Mouse (Mus musculus) limb, embryonic 11.5 days (tissue): ENCODE results near the gene Gm49395. TPM values are rescaled to one million over a fixed set of nuclear protein-coding genes. Genes with fewer than 3 reads are reported as not detected.

Experiments
- ATAC-seq: fragments of 200-750 bp; cut with Nextera tagmentation; 2 replicates; pipeline ENCODE4 v1.8.0; 2017; ENCODE audit warnings: low read depth; ENCODE audit not compliant: insufficient number of reproducible peaks, low FRiP score, low TSS enrichment
- DNase-seq: peaks from one replicate; pipeline ENCODE4 v3.0.0-alpha.2; 2015; ENCODE audit warnings: low spot score
- H3K27ac ChIP-seq: fragments of 300-500 bp; sonication (generic); replicated peaks from 2 replicates; pipeline ENCODE4 v1.5.1; 2014; ENCODE audit warnings: low read depth, mild to moderate bottlenecking, low read length
- H3K27me3 ChIP-seq: fragments of 300-500 bp; sonication (generic); 2 replicates; pipeline ENCODE4 v1.6.1; 2014; ENCODE audit warnings: mild to moderate bottlenecking, low read length, mixed read lengths; ENCODE audit not compliant: control insufficient read depth, insufficient read depth
- H3K36me3 ChIP-seq: fragments of 300-500 bp; sonication (generic); 2 replicates; pipeline ENCODE4 v1.6.1; 2014; ENCODE audit warnings: mild to moderate bottlenecking, low read length, moderate library complexity, mixed read lengths; ENCODE audit not compliant: control insufficient read depth, insufficient read depth
- H3K4me1 ChIP-seq: fragments of 300-500 bp; sonication (generic); 2 replicates; pipeline ENCODE4 v1.6.1; 2014; ENCODE audit warnings: low read length, mixed read lengths; ENCODE audit not compliant: control insufficient read depth, insufficient read depth
- H3K4me2 ChIP-seq: fragments of 300-500 bp; sonication (generic); 2 replicates; pipeline ENCODE4 v1.6.1; 2014; ENCODE audit warnings: low read depth, mild to moderate bottlenecking, moderate library complexity; ENCODE audit not compliant: severe bottlenecking
- H3K4me3 ChIP-seq: fragments of 300-500 bp; sonication (generic); 2 replicates; pipeline ENCODE4 v1.5.1; 2014; ENCODE audit warnings: low read depth, low read length
- H3K9ac ChIP-seq: fragments of 300-500 bp; sonication (generic); 2 replicates; pipeline ENCODE4 v1.6.1; 2014; ENCODE audit warnings: mild to moderate bottlenecking, low read length
- H3K9me3 ChIP-seq: fragments of 300-500 bp; sonication (generic); 2 replicates; pipeline ENCODE4 v1.6.1; 2016; ENCODE audit warnings: low read length; ENCODE audit not compliant: control insufficient read depth
- WGBS: fragments of 180-500 bp; shearing (Covaris S2); extraction: QIAGEN DNeasy Blood & Tissue Kit; methylation state at CpG from one replicate; pipeline ENCODE4 v1.1.7; 2014; 5-methylcytosine and 5-hydroxymethylcytosine counted together
- polyA plus RNA-seq: library from polyadenylated mRNA; unstranded; fragments of >200 nt; fragmentation: Nextera tagmentation; extraction: Ambion mirVana; gene quantifications from 2 replicates; pipeline ENCODE4 v1.2.1, GENCODE M21; 2014

Gm49395 gene
- polyA plus RNA-seq, 1 experiment from 2014 or later = 2.2 TPM

DNA sequence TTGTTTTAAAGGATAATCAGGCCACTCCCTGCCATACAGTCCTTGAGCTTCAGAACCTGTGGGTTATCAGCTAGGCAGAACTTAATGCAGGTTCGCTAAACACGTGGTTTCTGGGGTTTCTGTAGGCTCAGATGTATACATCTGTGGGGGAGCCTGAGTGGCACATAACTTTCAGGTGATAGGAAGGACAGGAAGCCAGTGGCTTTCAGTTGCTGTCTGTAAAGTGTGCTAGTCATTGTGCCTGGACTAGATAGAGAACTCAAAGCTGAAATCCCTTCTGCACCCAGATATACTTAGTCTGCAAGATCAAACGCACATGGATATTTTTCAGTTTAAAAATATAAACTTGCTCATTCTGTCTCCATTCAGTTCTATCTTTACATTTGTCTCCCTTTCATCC, 29.7 kb upstream of the Gm49395 start:
- Histone ChIP-seq H3K4me1 (no peaks in the 10 kb centered on the region), H3K27ac (no peak overlapping the region), H3K36me3 (no peaks in the 10 kb centered on the region), H3K4me3 (no peak overlapping the region), H3K4me2 (no peak overlapping the region), H3K9me3 (no peaks in the 10 kb centered on the region), H3K27me3 (no peaks in the 10 kb centered on the region), H3K9ac (no peak overlapping the region)
- 72% methylated on average over 3 of the region's 3 CpGs for WGBS
- DNase-seq (no peak), ATAC-seq (no peak)

DNA sequence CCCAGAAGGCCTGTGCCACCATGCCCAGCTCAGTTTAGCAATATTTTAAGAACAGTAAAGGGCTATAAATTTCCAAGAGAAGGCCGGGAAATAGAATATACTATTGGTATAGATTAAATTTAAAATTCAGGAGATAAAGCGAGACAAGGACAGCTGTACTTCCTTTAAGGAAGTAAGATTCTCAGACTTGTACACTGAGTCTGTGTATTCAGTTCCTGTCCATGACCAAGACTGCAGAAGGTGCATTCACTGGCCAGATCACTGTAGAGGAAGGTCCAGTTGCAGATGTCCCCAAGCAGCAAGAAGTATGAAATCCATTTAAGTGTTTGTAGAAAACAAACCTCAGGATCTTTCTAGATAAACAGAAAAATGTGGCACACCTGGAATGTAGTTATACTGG, 28.3 kb upstream of the Gm49395 start:
- Histone ChIP-seq H3K9me3 (no peaks in the 10 kb centered on the region), H3K27me3 (no peaks in the 10 kb centered on the region), H3K36me3 (no peaks in the 10 kb centered on the region), H3K9ac (no peak overlapping the region), H3K4me1 (no peaks in the 10 kb centered on the region), H3K4me2 (no peak overlapping the region), H3K4me3 (no peak overlapping the region), H3K27ac (no peak overlapping the region)
- no peak for DNase-seq
- no peak for ATAC-seq
- 90% methylated on average over 2 of the region's 2 CpGs for WGBS

DNA sequence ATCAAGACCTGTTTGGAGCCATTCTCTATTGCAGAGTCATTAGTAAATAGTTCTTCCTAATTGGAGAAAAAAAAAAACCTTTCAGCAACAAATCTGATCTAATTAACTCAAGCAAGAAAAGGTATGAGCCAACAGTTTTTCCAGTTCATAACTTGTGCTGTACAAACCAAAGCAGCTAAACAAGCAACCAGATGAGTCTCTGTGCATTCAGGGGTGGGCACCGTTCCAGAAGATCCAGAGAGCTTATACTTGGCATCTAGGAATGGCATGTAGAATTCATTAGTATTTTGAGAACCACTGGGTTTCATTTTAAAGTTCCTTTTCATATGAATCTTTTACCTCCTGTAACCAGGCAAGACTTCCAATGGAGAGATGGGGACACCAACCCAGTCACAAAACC, 26.1 kb upstream of the Gm49395 start:
- WGBS = 88% methylated on average over 1 of the region's 1 CpGs
- no peak for ATAC-seq
- no peak for DNase-seq
- H3K4me2 ChIP-seq = no peak overlapping the region
- no peak overlapping the region for H3K27ac ChIP-seq
- no peaks in the 10 kb centered on the region for H3K27me3 ChIP-seq
- no peaks in the 10 kb centered on the region for H3K36me3 ChIP-seq
- no peak overlapping the region for H3K4me3 ChIP-seq
- no peaks in the 10 kb centered on the region for H3K9me3 ChIP-seq
- H3K4me1 ChIP-seq = no peaks in the 10 kb centered on the region
- H3K9ac ChIP-seq = no peak overlapping the region

DNA sequence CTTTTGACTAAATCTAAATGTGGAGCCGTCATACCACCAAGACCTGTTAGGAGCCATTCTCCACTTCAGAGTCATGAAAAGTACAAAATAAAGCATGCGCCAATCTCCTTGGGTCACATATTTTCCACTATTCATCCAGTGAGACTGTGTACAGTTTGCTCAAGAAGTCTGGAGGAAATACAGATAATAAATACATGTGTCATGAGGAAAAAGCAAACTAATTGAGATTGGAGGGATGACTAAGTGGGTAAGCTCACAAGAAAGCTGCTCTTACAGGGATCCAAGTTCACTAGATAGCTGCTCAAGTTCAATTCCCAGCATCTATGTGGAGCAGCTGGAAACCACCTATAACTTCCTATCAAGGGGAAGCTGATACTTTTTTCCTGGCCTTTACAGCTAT, 24.8 kb upstream of the Gm49395 start:
- DNase-seq (no peak), ATAC-seq (no peak)
- Histone ChIP-seq H3K4me1 (no peaks in the 10 kb centered on the region), H3K4me2 (no peak overlapping the region), H3K36me3 (no peaks in the 10 kb centered on the region), H3K4me3 (no peak overlapping the region), H3K9ac (no peak overlapping the region), H3K9me3 (no peaks in the 10 kb centered on the region), H3K27me3 (no peaks in the 10 kb centered on the region), H3K27ac (no peak overlapping the region)
- 93% methylated on average over 2 of the region's 2 CpGs for WGBS

DNA sequence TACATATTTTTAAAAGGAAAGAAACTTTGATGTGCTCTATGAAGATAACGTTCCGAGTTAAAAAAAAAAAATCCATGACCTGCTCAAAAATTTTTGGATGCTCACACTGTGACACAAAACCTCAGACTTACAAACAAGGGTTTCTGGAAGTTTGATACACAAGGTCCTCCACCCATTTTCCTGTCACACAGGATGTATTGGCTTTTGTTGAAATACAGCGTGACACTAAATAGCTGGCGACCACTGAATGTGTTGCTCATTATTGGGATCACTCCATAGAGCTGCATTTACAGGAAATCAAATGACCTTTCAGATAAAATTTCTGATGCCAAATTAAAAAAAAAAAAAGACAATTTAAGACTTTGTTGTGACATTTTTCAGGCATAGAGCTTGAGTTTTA, 23.4 kb upstream of the Gm49395 start:
- WGBS = 87% methylated on average over 4 of the region's 4 CpGs
- Histone ChIP-seq H3K9ac (no peak overlapping the region), H3K27me3 (no peaks in the 10 kb centered on the region), H3K4me1 (no peaks in the 10 kb centered on the region), H3K9me3 (no peaks in the 10 kb centered on the region), H3K4me2 (no peak overlapping the region), H3K27ac (no peak overlapping the region), H3K36me3 (no peaks in the 10 kb centered on the region), H3K4me3 (no peak overlapping the region)
- DNase-seq (no peak), ATAC-seq (no peak)

DNA sequence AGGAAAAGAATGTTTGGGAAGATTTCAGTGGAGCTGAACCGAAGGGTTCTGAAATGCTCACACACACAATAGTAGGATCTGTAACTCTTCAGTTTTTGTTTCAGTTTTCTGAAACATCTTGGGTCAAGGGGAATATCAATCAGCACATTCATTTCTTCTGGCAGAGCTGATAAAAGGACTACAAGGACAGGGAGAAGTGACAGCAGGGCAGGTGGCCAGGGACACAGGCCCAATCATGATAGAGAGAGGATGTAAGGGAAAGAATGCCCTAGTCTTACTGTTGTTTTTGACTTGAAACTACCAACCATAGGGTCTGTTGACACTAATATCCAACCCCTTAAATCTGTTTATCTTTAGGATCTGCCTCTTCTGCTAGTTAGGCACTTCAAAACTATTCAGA, 22.8 kb upstream of the Gm49395 start:
- Histone ChIP-seq H3K4me1 (no peaks in the 10 kb centered on the region), H3K27ac (no peak overlapping the region), H3K27me3 (no peaks in the 10 kb centered on the region), H3K9ac (no peak overlapping the region), H3K36me3 (no peaks in the 10 kb centered on the region), H3K4me2 (no peak overlapping the region), H3K9me3 (no peaks in the 10 kb centered on the region), H3K4me3 (no peak overlapping the region)
- DNase-seq (no peak), ATAC-seq (no peak)
- 94% methylated on average over 1 of the region's 1 CpGs for WGBS

DNA sequence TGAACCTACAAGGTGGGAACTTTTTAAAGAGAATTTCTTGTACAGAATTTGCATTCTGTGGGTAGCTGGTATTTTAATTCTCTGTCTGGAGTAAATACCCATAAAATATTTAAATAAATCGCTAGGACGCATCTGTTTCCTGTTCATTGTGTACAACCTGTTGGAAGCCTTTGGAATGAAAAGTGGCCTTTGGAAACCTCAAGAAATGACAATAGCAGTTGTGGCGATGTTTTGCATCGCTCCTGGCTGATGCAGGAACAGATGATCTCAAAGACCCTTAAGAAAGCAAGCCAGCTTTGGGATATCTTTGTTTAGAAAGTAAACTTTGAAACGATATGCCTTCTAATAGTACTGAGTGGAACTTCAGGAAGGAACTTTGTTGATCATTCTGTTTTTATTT, 17.0 kb upstream of the Gm49395 start:
- WGBS = 78% methylated on average over 5 of the region's 5 CpGs
- Histone ChIP-seq H3K4me1 (no peaks in the 10 kb centered on the region), H3K4me2 (no peak overlapping the region), H3K27ac (no peak overlapping the region), H3K4me3 (no peak overlapping the region), H3K27me3 (no peaks in the 10 kb centered on the region), H3K9ac (no peak overlapping the region), H3K36me3 (no peaks in the 10 kb centered on the region), H3K9me3 (no peaks in the 10 kb centered on the region)
- DNase-seq (no peak), ATAC-seq (no peak)

DNA sequence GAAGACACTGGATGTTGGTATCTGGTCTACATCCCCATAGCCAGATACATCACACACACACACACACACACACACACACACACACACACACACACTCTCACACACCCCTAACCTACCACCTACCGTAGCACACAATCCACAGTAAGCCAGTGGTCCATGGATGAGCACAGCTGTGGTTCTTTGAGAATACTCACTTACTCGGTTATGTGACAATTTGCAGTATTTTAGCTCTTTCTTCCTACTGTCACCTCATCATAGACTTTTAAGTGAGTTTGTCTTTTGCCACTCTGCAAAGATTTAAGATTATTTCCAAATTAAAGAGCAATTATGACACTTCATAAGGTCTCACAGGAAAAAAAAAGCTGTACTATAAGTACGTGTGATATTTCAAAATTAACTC, 16.5 kb upstream of the Gm49395 start:
- Histone ChIP-seq H3K27ac (no peak overlapping the region), H3K27me3 (no peaks in the 10 kb centered on the region), H3K4me2 (no peak overlapping the region), H3K9ac (no peak overlapping the region), H3K9me3 (no peaks in the 10 kb centered on the region), H3K4me3 (no peak overlapping the region), H3K36me3 (no peaks in the 10 kb centered on the region), H3K4me1 (no peaks in the 10 kb centered on the region)
- ATAC-seq = no peak
- no peak for DNase-seq
- WGBS = 84% methylated on average over 3 of the region's 3 CpGs

DNA sequence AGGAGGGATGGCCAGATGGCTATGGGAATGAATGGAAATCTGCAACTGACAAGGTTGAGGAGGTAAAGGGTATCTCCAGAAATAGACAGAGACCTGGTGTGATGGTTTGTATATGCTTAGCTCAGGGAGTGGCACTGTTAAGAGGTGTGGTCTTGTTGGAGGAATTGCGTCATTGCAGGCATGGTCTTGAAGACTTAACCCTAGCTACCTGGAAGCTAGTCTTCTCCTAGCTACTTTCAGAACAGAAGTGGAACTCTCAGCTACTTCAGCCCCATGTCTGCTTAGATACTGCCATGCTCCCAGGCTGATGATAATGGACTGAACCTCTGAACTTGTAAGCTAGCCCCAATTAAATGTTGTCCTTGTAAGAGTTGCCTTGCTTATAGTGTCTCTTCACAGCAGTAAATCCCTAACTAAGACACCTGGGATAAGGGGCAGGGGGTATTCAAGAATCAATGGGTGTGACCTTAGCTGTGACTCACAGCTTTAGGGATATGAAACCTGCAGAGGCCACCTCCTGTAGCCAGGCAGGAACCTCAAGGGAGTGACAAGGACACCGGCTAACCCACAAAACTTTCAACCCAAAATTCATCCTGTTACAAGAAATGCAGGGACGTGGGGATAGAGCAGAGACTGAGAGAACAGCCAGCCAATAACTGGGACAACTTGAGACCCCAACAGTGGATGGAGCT, 15.4 kb upstream of the Gm49395 start:
- H3K9ac ChIP-seq = no peak overlapping the region
- no peak overlapping the region for H3K27ac ChIP-seq
- WGBS = 85% methylated on average over 3 of the region's 3 CpGs
- no peak overlapping the region for H3K4me2 ChIP-seq
- no peak overlapping the region for H3K4me3 ChIP-seq
- DNase-seq (no peak), ATAC-seq (no peak)
- H3K9me3 ChIP-seq = no peaks in the 10 kb centered on the region
- no peaks in the 10 kb centered on the region for H3K27me3 ChIP-seq
- no peaks in the 10 kb centered on the region for H3K36me3 ChIP-seq
- H3K4me1 ChIP-seq = no peaks in the 10 kb centered on the region
